In the genomic region with DNA sequence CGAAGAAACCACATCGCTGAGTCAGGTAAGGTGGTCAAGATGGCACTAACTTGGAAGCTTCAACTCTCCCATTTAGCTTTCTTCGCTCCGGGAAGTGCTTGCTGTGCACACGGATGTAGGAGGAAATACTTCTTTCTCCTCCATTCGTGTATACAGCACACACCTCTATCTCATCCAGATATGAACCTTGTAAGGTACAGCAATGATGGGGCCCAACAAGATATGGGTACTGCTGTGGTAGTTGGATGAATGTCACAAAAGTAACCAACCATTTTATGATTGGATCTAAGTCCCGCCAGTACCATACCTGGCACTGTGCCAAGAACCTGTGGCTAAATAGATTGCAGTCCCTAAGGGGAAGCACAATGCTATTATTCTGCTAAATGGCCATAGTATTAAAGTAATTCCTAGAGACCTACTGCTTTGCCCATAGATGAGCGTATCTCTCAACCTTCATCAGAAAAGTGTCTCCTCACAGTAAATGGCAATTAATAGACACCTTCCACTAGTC, we compare ENCODE assay signal across 20 mouse cellular contexts. TPM values are rescaled to one million over a fixed set of nuclear protein-coding genes. Genes with fewer than 3 reads are reported as not detected.
DNase-seq lines count a peak whose midpoint lies in the region; ATAC-seq and TF ChIP-seq lines count a peak whose summit lies in the region.
"Had no signal": no experiment of that assay in that cellular context is flagged by ENCODE, and none has a peak within 500 bp of the region (broad histone marks: within the 10 kb centered on the region; RNA-seq: fewer than 3 reads in every experiment).

No protein-coding gene starts in this region.

- TF ChIP-seq CTCF in thymus, adult 2 months (IDR thresholded peaks at IDR 0.05; ENCODE audit: borderline replicate concordance, control insufficient read depth, extremely low read depth, insufficient read depth, low read length, poor library complexity) = no peak

- no peak overlapping the region for H3K4me3 ChIP-seq in liver, embryonic 16.5 days (ENCODE audit: low read depth, low read length)
- no peak overlapping the region for H3K4me3 ChIP-seq in hindbrain, embryonic 14.5 days (replicated peaks; ENCODE audit: low read length)
- H3K4me3 ChIP-seq in thymus, adult 2 months (ENCODE audit: control insufficient read depth, insufficient read depth, low read length) = no peak overlapping the region
- H3K4me3 ChIP-seq: midbrain, embryonic 10.5 days had no signal

- peaks cover 10% of the 10 kb centered on the region for H3K27me3 ChIP-seq in liver, embryonic 16.5 days (ENCODE audit: control insufficient read depth, insufficient read depth, low read depth, low read length)
- peaks cover 12% of the 10 kb centered on the region; the same call in 1 of the 2 replicates for H3K27me3 ChIP-seq in hindbrain, embryonic 14.5 days (ENCODE audit: control insufficient read depth, insufficient read depth, low read length)
- H3K27me3 ChIP-seq in thymus, adult 2 months (ENCODE audit: control insufficient read depth, insufficient read depth, low read length) = peaks cover 6% of the 10 kb centered on the region; the same call in 1 of the 2 replicates
- H3K27me3 ChIP-seq: CH12.LX; embryonic facial prominence, embryonic 15.5 days; limb, embryonic 13.5 days had no signal

- H3K9ac ChIP-seq in liver, embryonic 16.5 days (ENCODE audit: low read depth, low read length) = no peak overlapping the region
- H3K9ac ChIP-seq in hindbrain, embryonic 14.5 days = no peak overlapping the region
- H3K9ac ChIP-seq: embryonic facial prominence, embryonic 15.5 days; heart, embryonic 13.5 days; limb, embryonic 13.5 days; neural tube, embryonic 13.5 days had no signal

- DNase-seq in cerebellum, postnatal 10 days = peak; percentile 19 to 27
- no peak for DNase-seq in cerebellum, adult 11 months
- DNase-seq in retina, postnatal 1 day = peak; percentile 21
- no peak for DNase-seq in retina, embryonic 14.5 days (ENCODE audit: low spot score)
- no peak for DNase-seq in frontal cortex, postnatal 25 days (ENCODE audit: low spot score in 2 of 2)
- DNase-seq in hindbrain, embryonic 14.5 days (ENCODE audit: low spot score) = no peak
- DNase-seq in thymus, adult 2 months = no peak
- DNase-seq: adrenal gland, postnatal 14 days; cerebellum, adult 9-10 months; heart, postnatal 36 days; lung, postnatal 14 days; right cerebral cortex, postnatal 25 days; thymus, postnatal 14 days had no signal

- no peak for TF ChIP-seq POLR2A in thymus, adult 2 months (IDR thresholded peaks at IDR 0.05; ENCODE audit: control insufficient read depth, extremely low read depth, insufficient read depth, low read length, poor library complexity)

- H3K36me3 ChIP-seq in liver, embryonic 16.5 days (ENCODE audit: control insufficient read depth, insufficient read depth) = no peaks in the 10 kb centered on the region
- H3K36me3 ChIP-seq in hindbrain, embryonic 14.5 days (replicated peaks; ENCODE audit: control insufficient read depth, insufficient read depth) = no peaks in the 10 kb centered on the region
- H3K36me3 ChIP-seq in thymus, adult 2 months (ENCODE audit: control insufficient read depth, insufficient read depth, low read length) = no peaks in the 10 kb centered on the region
- H3K36me3 ChIP-seq: embryonic facial prominence, embryonic 15.5 days; heart, embryonic 13.5 days; limb, embryonic 13.5 days; midbrain, embryonic 10.5 days; neural tube, embryonic 13.5 days had no signal

- H3K4me2 ChIP-seq in liver, embryonic 16.5 days (ENCODE audit: low read depth, low read length) = no peak overlapping the region
- no peak overlapping the region for H3K4me2 ChIP-seq in hindbrain, embryonic 14.5 days (replicated peaks)

- 71% methylated on average over 8 of the region's 8 CpGs for WGBS in liver, embryonic 16.5 days (ENCODE audit: insufficient replicate concordance)
- 83% methylated on average over 8 of the region's 8 CpGs for WGBS in hindbrain, embryonic 14.5 days
- 91% methylated on average over 8 of the region's 8 CpGs for WGBS in thymus, adult 2 months

- H3K9me3 ChIP-seq in liver, embryonic 16.5 days (replicated peaks; ENCODE audit: control insufficient read depth, low read length) = no peaks in the 10 kb centered on the region
- no peaks in the 10 kb centered on the region for H3K9me3 ChIP-seq in hindbrain, embryonic 14.5 days (ENCODE audit: control insufficient read depth, low read length)
- H3K9me3 ChIP-seq: embryonic facial prominence, embryonic 15.5 days; heart, embryonic 13.5 days; limb, embryonic 13.5 days; midbrain, embryonic 10.5 days; neural tube, embryonic 13.5 days had no signal

- no peak for ATAC-seq in liver, embryonic 16.5 days (ENCODE audit: low read depth)
- no peak for ATAC-seq in hindbrain, embryonic 14.5 days (ENCODE audit: low FRiP score)

- peak overlapping the region; percentile 81; the same call in 1 of the 2 replicates for H3K27ac ChIP-seq in liver, embryonic 16.5 days (ENCODE audit: low read length)
- no peak overlapping the region for H3K27ac ChIP-seq in hindbrain, embryonic 14.5 days
- no peak overlapping the region for H3K27ac ChIP-seq in thymus, adult 2 months (ENCODE audit: control insufficient read depth, insufficient read depth, low read length)
- H3K27ac ChIP-seq: embryonic facial prominence, embryonic 15.5 days; heart, embryonic 13.5 days; limb, embryonic 13.5 days; midbrain, embryonic 10.5 days; neural tube, embryonic 13.5 days had no signal

- no peaks in the 10 kb centered on the region; the same call in 1 of the 2 replicates for H3K4me1 ChIP-seq in liver, embryonic 16.5 days (ENCODE audit: control insufficient read depth, low read depth, low read length)
- peaks cover 8% of the 10 kb centered on the region for H3K4me1 ChIP-seq in hindbrain, embryonic 14.5 days (replicated peaks; ENCODE audit: control insufficient read depth, insufficient read depth, low read length)
- peaks cover 7% of the 10 kb centered on the region; the same call in 1 of the 2 replicates for H3K4me1 ChIP-seq in thymus, adult 2 months (replicated peaks; ENCODE audit: control insufficient read depth, insufficient read depth, low read length)

RNA-seq across cellular contexts. Expression of a gene that starts 0.9 kb away (rescaled TPM):
- 98.2 and 101 TPM in 2 replicates for polyA plus RNA-seq in liver, embryonic 16.5 days (2015; fragmentation: Nextera tagmentation; extraction: Ambion mirVana)
- 16.2 and 22.8 TPM in 2 replicates for polyA plus RNA-seq in hindbrain, embryonic 14.5 days (2014; fragmentation: Nextera tagmentation; extraction: Ambion mirVana)
- 5.8 and 7.4 TPM in 2 replicates for polyA plus RNA-seq in thymus, adult 2 months (2012; rRNA removed)

Comparison
In these comparisons a context has a peak if more than half of its experiments do, and no peak if none do; other contexts are left out.
1. DNase-seq: peak in cerebellum, postnatal 10 days (2 of 2) and retina, postnatal 1 day (single experiment); none in cerebellum, adult 11 months (single experiment), retina, embryonic 14.5 days (single experiment), frontal cortex, postnatal 25 days (0 of 2), hindbrain, embryonic 14.5 days (single experiment) and thymus, adult 2 months (single experiment).